Mouse (Mus musculus) spleen, adult 2 months (tissue): ENCODE data around the gene Cnot10.

Experiments used
- CTCF ChIP-seq: fragments of 200-500 bp; IDR thresholded peaks from 2 replicates; pipeline ENCODE4 v1.5.1; 2011; ENCODE audit warnings: mild to moderate bottlenecking, inconsistent platforms; ENCODE audit not compliant: insufficient read depth, insufficient read length, insufficient replicate concordance; ENCODE audit errors: extremely low read depth
- POLR2A ChIP-seq: fragments of 200-500 bp; IDR thresholded peaks from 2 replicates; pipeline ENCODE4 v1.6.1; 2011; ENCODE audit warnings: low read depth, low read length, inconsistent platforms

DNA sequence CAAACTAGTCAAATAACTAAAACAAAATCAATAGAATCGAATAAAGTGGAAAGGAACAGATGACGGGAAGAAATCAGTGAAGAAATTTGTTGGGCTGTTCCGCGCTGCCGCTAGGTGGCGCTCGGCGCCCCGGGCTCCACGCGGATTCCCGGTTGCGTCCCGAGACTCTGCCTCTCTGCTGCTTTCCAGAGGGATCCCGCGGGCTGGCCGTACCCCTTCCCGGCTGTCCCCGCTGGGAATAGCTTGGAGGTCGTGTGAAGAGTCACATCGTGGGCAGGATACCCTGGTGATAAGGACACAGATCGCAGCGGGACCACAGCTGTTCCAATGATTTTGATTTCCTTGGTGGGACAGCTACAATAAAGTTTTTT, 56.2 kb downstream of the Cnot10 start:
- TF ChIP-seq CTCF: peak; percentile 92
- TF ChIP-seq POLR2A: no peak
